Mouse (Mus musculus): ENCODE data around the gene Fam166b. TPM values are rescaled to one million over a fixed set of nuclear protein-coding genes. Genes with fewer than 3 reads are reported as not detected.
A peak's percentile ranks its signal among the peaks of the same experiment; 100 is the strongest.

Gene Fam166b
- total and polyA plus RNA-seq, 3 experiments, result not detected

- TF ChIP-seq E2F4 (IDR thresholded peaks at IDR 0.05; ENCODE audit: insufficient replicate concordance, low read depth, low read length) (no peak), MAZ (IDR thresholded peaks at IDR 0.05; ENCODE audit: low read depth, low read length) (peak; percentile 93), NELFE (IDR thresholded peaks at IDR 0.05; ENCODE audit: low read depth, low read length) (no peak), ZKSCAN1 (IDR thresholded peaks at IDR 0.05; ENCODE audit: borderline replicate concordance, low read depth, low read length) (no peak), MAFK (IDR thresholded peaks at IDR 0.05; ENCODE audit: insufficient replicate concordance, low read length) (no peak)
Measured at GRCm38 (mm10) chr4:43457124-43457523, 28.2 kb upstream of the Fam166b start (continued).

GRCm38 (mm10) chr4:43456470-43456869 lies 27.5 kb upstream of the Fam166b start:
- H3K27me3 ChIP-seq (replicated peaks), result peaks cover 3% of the 10 kb centered on the region

GRCm38 (mm10) chr4:43454041-43454836 lies 25.3 kb upstream of the Fam166b start, which contains the start of gene Cd72:
Gene Cd72, minus strand, starts transcription at chr4:43454628.
- in situ Hi-C loops (cut with MboI; ENCODE audit: low pct_ligation_motif_present, low pct_unique_long_range_greater_than_20kb, low sequenced_read_pairs), result no loop called here
- peak; percentile 88 for DNase-seq (ENCODE audit: extremely low read depth)
- TF ChIP-seq ZNF384 (IDR thresholded peaks at IDR 0.05; ENCODE audit: low read depth, low read length), result no peak
- TF ChIP-seq BHLHE40 (IDR thresholded peaks at IDR 0.05; ENCODE audit: low read depth, low read length), result 0 out of 2 replicates have a peak, but pooled peaks have one; percentile 9
- TF ChIP-seq ZC3H11A (IDR thresholded peaks at IDR 0.05; ENCODE audit: low read depth, low read length), result no peak
- no peak for TF ChIP-seq MAFK (IDR thresholded peaks at IDR 0.05; ENCODE audit: insufficient replicate concordance, low read length)
- peak; percentile 30; the same call in 1 of the 2 replicates for TF ChIP-seq MEF2A (IDR thresholded peaks at IDR 0.05; ENCODE audit: borderline replicate concordance, low read depth, low read length)
- peak; percentile 50; the same call in 1 of the 2 replicates for TF ChIP-seq IRF4 (IDR thresholded peaks at IDR 0.05; ENCODE audit: low read depth, low read length)
- no peak for TF ChIP-seq JUND (conservative IDR thresholded peaks at IDR 0.05; ENCODE audit: low read depth, low read length)
- no peak; the same call in 1 of the 2 replicates for TF ChIP-seq MXI1 (IDR thresholded peaks at IDR 0.05; ENCODE audit: low read depth, low read length)
- no peak for TF ChIP-seq USF1 (IDR thresholded peaks at IDR 0.05; ENCODE audit: low read depth, low read length)
- peak; percentile 87 for TF ChIP-seq EP300 (IDR thresholded peaks at IDR 0.05; ENCODE audit: low read length)
- TF ChIP-seq NRF1 (IDR thresholded peaks at IDR 0.05; ENCODE audit: low read depth, low read length), result 0 out of 2 replicates have a peak, but pooled peaks have one; percentile 15
- TF ChIP-seq UBTF (IDR thresholded peaks at IDR 0.05; ENCODE audit: low read depth, low read length), result 0 out of 2 replicates have a peak, but pooled peaks have one; percentile 31
- peak; percentile 12 to 15; a peak in 2 of 4 replicates for TF ChIP-seq CTCF (conservative IDR thresholded peaks at IDR 0.05 in 1 of 2, IDR thresholded peaks at IDR 0.05 in 1 of 2; ENCODE audit: low read depth in 2 of 2, low read length in 2 of 2)
- TF ChIP-seq MAX (IDR thresholded peaks at IDR 0.05; ENCODE audit: low read length), result peak; percentile 67
- 0 out of 2 replicates have a peak, but pooled peaks have one; percentile 37 for TF ChIP-seq HCFC1 (IDR thresholded peaks at IDR 0.05; ENCODE audit: low read depth, low read length)
- TF ChIP-seq RAD21 (IDR thresholded peaks at IDR 0.05; ENCODE audit: low read depth, low read length), result no peak
- no peak for TF ChIP-seq POLR2AphosphoS2 (IDR thresholded peaks at IDR 0.05; ENCODE audit: low read depth, low read length)
- TF ChIP-seq CHD1 (IDR thresholded peaks at IDR 0.05; ENCODE audit: low read depth, low read length), result no peak
- TF ChIP-seq TCF12 (IDR thresholded peaks at IDR 0.05; ENCODE audit: low read depth, low read length), result peak; percentile 82
- TF ChIP-seq JUN (IDR thresholded peaks at IDR 0.05; ENCODE audit: insufficient read depth, low read depth, low read length), result 0 out of 2 replicates have a peak, but pooled peaks have one; percentile 8
- no peak for TF ChIP-seq KAT2A (IDR thresholded peaks at IDR 0.05; ENCODE audit: insufficient replicate concordance, low read length)

More at GRCm38 (mm10) chr4:43456470-43456869, 27.5 kb upstream of the Fam166b start:
- Histone ChIP-seq H3K4me3 (replicated peaks in 1 of 3; ENCODE audit: low read depth in 2 of 3, low read length in 2 of 3, poor library complexity in 1 of 3) (no peak overlapping the region), H3K36me3 (replicated peaks in 1 of 2; ENCODE audit: control insufficient read depth in 1 of 2, insufficient read depth in 1 of 2, low read length in 1 of 2) (peaks cover 0 to 13% of the 10 kb centered on the region in 2 experiments), H3K9ac (ENCODE audit: insufficient read depth, low read depth) (no peak overlapping the region), H3K4me2 (ENCODE audit: insufficient read depth, low read depth, poor library complexity, severe bottlenecking) (no peak overlapping the region), H3K27ac (ENCODE audit: insufficient read depth, low read depth) (no peak overlapping the region), H3K9me3 (replicated peaks; ENCODE audit: low read length) (peaks cover 9% of the 10 kb centered on the region), H3K4me1 (ENCODE audit: control insufficient read depth in 1 of 2, insufficient read depth in 2 of 2) (peaks cover 21 to 57% of the 10 kb centered on the region in 2 experiments), H3K79me2 (replicated peaks; ENCODE audit: control insufficient read depth, extremely low read depth, insufficient read depth, poor library complexity, severe bottlenecking) (no peaks in the 10 kb centered on the region)
- dilution Hi-C loops (cut with MboI; ENCODE audit: extremely low pct_ligation_motif_present, extremely low pct_unique_long_range_greater_than_20kb, low sequenced_read_pairs), result no loop called here
- in situ Hi-C loops (cut with MboI; ENCODE audit: low pct_ligation_motif_present, low pct_unique_long_range_greater_than_20kb, low sequenced_read_pairs), result no loop called here
- peak; percentile 56 for DNase-seq (ENCODE audit: extremely low read depth)
- TF ChIP-seq MAX (IDR thresholded peaks at IDR 0.05; ENCODE audit: low read length) (peak; percentile 18), ELF1 (IDR thresholded peaks at IDR 0.05; ENCODE audit: low read depth, low read length) (no peak), ETS1 (conservative IDR thresholded peaks at IDR 0.05; ENCODE audit: low read depth, low read length) (0 out of 2 replicates have a peak, but pooled peaks have one; percentile 13), USF1 (IDR thresholded peaks at IDR 0.05; ENCODE audit: low read depth, low read length) (peak; percentile 57), BHLHE40 (IDR thresholded peaks at IDR 0.05; ENCODE audit: low read depth, low read length) (peak; percentile 92), KAT2A (IDR thresholded peaks at IDR 0.05; ENCODE audit: insufficient replicate concordance, low read length) (no peak)

More at GRCm38 (mm10) chr4:43454041-43454836, 25.3 kb upstream of the Fam166b start, which contains the start of gene Cd72:
- H3K27me3 ChIP-seq (replicated peaks), result peaks cover 3% of the 10 kb centered on the region
- peaks cover 9% of the 10 kb centered on the region for H3K9me3 ChIP-seq (replicated peaks; ENCODE audit: low read length)
- H3K4me3 ChIP-seq (replicated peaks in 1 of 3; ENCODE audit: low read depth in 2 of 3, low read length in 2 of 3, poor library complexity in 1 of 3), result peak within 1 kb of the TSS; percentile 55 to 69 (median 60)
- peak within 1 kb of the TSS; percentile 95 for H3K4me2 ChIP-seq (ENCODE audit: insufficient read depth, low read depth, poor library complexity, severe bottlenecking)
- dilution Hi-C loops (cut with MboI; ENCODE audit: extremely low pct_ligation_motif_present, extremely low pct_unique_long_range_greater_than_20kb, low sequenced_read_pairs), result no loop called here
- H3K9ac ChIP-seq (ENCODE audit: insufficient read depth, low read depth), result peak within 1 kb of the TSS; percentile 24
- H3K36me3 ChIP-seq (replicated peaks in 1 of 2; ENCODE audit: control insufficient read depth in 1 of 2, insufficient read depth in 1 of 2, low read length in 1 of 2), result peaks cover 0 to 33% of the 10 kb centered on the region in 2 experiments
- peak within 1 kb of the TSS; percentile 38 for H3K27ac ChIP-seq (ENCODE audit: insufficient read depth, low read depth)
- H3K79me2 ChIP-seq (replicated peaks; ENCODE audit: control insufficient read depth, extremely low read depth, insufficient read depth, poor library complexity, severe bottlenecking), result no peaks in the 10 kb centered on the region
- peaks cover 21 to 63% of the 10 kb centered on the region in 2 experiments for H3K4me1 ChIP-seq (ENCODE audit: control insufficient read depth in 1 of 2, insufficient read depth in 2 of 2)
